Mouse (Mus musculus) layer of hippocampus, adult 11-12 months (tissue): Measurements from ENCODE around the gene Elf3.
"Not testable (repeated sequence)": the region's sequence is repeated elsewhere in the genome, so short reads cannot be mapped to it uniquely, and the experiment has no call there.

Experiments used
- DNase-seq: peaks from one replicate; pipeline ENCODE4 v3.0.0; 2022; ENCODE audit warnings: low spot score

The Elf3 gene

DNA sequence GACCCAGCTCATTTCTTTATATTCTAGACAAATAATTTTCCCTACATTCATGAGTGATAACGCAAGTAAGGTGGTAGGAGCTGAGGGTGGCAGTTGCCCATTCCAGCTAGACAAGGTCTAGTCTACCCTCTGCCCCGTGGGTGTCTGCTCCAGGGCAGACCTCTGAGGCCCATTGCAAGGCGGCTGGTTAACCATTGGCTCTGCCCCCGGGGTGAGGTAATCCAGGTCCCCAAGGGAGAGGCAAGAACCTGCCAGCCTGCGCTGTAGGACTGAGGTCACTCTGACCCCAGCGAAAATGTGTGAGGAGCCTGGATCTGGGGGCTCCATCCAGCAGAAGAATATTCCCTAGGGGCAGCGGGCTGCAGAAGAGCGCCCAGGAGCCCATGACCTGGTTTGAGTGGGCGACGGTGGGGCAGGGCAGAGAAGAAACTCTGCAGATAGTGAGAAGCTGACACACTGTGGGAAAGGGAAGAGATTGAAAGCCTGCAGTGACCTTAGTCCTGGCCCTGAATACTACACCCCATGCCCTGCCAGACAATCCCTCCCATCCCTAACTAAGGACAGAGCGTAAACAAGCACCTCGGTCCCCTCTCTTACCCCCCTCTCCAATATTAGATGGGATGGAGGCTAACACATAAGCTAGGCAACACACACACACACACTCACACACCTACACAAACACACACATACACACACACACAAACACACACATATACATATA is 21.1 kb downstream of the Elf3 start:
- no peak for DNase-seq

DNA sequence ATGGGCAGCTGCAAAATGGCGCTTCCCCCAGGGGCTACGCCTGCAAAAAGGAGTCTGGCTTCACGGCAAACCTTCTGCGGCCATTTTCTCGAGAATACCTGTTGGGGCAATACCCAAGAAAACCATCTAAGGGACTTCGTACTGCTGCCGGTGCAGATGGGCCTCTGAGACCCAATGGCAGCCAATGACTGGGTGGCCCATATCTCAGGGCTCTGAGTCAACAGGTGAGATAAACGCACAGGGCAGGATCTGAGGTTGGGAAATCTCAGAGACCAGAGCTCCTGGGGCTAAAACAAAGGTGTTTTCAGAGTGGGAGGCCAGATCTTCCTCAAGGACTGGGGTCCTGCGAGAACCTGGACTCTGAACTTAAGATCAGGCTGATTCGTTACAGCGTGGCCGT is 23.6 kb downstream of the Elf3 start:
- DNase-seq, result no peak

DNA sequence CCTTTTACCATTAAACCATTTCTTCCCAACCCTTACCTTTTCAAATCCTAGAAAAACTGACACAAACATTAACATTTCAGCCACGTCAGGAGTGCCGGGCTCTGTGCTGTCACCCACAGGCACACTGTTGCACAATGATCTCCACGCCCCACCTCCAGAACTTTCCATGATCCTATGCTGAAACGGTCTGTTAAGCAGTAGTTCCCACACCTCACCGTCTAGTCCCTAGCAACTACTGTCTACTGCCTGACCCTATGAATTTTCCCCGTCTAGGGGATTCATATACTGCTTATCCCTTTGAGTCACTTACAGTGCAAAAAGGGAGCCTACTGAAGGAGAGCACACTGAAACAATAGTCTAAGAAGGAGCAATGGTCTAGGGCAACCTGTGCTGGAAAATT is 24.4 kb downstream of the Elf3 start:
- no peak for DNase-seq

DNA sequence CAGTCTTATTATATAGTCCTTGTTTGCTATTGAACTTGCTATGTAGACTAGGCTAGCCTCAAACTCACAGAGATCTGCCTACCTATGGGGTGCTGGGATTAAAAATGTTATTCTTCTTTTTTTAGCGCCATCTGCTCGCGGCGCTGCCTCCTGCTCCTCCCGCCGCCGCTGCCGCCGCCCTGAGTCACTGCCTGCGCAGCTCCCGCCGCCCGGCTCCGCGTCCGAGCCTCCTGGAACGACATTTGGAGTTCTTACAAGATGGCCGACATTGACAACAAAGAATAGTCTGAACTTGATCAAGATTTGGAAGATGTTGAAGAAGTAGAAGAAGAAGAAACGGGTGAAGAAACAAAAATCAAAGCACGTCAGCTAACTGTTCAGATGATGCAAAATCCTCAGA is 26.5 kb downstream of the Elf3 start:
- DNase-seq, result not testable (repeated sequence)

DNA sequence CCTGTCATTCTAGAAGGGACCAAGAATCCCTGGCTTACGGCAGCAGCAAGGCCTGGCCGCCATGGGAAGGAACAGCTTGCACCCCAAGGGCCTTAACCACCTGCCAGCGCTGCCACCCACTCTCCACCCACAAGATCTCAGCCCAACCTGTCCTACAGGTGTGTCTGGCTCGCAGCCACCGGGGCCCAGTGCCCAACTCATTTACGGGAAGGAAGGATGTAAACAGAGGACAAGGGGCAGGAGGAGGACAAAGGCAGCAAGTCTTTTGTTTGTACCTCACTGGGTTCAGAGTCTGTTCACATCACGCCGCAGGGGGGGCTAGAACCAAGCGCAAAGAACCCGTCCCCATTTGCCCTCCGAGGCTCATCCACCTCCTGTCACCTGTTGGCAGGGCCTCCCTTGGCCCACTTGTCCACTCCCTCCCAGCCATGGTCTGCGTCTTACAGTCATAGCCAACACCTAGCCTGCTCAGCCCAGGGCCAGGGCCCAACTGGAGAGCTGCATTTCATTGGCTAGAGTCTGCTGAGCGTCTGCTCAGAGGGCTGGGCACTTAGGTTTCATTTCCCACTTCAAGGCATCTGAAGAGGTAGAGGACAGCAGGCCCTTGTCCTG is 30.9 kb downstream of the Elf3 start:
- no peak for DNase-seq

DNA sequence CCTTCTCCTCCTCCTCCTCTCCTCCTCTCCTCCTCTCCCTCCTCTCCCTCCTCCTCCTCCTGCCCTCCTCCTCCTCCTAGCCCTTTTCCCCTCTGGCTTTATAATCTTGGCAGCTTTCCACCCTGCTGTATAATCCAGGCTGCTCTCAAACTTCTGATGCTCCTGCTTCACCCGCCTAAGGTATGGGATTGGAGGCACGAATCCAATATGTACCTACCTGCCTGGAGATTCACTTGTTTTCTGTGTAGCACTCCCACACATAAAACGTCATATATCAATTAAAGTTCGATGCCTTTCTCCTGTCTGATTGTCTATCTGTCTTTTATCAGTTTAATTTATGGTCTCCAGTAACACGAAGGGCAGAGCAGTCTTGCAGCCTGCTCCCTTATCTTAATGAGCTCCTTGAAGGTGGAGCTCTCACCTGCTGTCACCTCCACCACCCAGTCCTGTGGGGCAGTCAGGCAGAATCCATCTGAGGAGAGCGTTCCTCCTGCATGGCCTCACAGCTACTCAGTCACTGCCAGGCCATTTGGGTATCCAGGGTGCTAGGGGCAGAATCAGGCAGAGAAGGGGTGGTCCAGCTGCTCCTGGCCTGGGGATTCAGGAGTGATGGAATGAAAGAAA is 33.3 kb downstream of the Elf3 start:
- no peak for DNase-seq

DNA sequence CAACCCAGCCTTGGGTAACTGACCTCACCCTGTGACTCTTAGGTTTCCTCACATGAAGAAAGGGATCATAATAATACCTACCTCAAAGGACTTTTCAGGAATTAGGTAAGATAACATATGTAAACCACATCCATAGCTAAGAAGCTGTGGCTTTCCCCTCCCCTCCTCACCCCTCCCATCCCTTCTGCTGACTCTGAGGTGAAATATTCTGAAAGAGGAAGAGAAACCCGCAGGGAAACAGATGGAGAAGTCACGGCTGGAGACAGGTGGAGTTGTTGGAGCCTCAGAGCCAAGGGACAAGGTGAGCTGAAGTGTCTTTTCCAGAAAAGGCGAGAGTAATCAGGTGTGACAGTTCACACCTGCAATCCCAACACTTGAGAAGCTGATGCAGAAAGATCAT is 34.2 kb downstream of the Elf3 start:
- no peak for DNase-seq

DNA sequence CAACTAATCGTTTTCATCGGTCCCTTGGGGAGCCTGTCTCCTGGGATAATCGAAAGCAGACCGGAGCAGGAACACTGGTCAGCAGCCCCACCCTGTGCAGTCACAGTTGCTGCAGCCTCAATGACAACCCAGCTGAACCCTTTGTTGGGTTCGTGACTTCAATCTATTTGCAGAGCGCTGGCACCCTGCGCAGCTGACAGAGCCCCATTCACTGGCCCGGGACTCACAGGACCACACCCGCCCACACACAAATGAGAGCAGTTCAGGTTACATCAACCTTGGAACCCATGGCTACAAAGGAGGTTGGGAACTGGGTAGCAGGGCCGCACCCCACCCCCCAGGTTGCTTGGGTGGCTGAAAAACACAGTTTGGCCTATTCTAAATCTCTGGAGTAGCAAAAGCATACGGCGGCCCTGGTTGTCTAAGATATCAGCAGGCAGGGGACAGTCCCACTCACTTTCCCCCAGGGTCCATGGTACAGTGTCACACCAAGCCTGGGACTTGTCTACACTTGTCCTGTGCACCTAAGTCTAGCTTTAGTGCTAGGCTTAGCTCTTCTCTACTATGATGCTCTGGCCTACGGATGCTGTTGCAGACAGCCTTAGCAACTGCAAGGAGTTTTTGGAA is 40.6 kb downstream of the Elf3 start:
- DNase-seq, result no peak

DNA sequence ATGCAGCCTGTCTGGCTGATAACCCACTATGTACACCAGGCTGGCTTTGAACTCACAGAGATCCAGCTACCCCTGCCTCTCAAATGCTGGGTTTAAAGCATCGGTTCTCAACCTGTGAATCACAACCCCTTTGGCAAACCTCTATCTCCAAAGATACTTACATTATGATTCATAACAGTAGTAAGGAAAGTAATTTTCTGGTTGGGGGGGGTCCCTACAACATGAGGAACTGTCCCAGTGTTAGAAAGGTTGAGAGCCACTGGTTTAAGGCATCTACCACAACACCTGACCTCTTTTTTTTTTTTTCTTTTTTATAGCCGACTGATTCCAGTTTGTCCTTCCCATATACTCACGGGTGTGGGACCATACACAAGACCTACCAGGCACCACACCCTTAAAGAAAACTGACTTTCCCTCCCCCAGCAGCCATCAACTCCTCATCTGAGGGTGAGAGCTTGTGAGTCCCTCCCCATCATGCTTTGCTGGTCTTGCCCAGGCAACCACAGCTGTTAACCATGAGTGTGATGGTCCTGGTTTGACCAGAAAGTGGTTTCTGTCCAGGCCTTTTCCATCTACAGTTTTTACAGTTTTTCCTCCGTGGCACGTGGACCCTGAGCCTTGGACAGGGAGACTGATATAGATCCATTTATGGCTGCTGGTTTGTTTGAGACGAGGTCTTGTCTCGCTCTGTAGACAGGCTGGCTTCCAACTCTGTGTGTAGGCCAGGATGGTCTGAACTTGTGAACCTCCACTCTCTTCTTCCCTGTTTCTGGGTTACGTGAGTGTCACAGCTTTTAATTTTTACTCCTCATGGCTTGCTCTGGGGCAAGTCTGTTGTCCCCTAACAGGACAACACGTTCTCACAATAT is 44.4 kb downstream of the Elf3 start:
- DNase-seq, result no peak

DNA sequence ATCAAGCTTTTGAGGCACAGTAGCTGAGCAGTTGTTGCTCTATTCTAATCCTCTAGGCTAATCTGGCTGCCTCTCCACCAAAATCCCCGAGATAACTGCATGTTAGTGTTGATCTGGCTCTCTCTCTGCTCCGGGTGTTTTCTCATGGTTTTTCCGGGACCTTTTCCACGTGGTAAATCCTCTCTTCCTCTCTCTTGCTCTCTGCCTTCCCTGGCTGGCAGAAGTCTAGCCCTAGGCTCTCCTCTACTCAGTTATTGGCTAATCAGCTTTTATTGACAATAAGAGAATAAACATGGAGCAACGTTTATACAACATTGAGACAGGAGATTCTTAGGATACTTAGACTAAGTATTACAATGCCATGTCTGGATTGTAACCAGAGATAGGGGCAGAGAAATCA is 47.9 kb downstream of the Elf3 start:
- DNase-seq, result no peak

DNA sequence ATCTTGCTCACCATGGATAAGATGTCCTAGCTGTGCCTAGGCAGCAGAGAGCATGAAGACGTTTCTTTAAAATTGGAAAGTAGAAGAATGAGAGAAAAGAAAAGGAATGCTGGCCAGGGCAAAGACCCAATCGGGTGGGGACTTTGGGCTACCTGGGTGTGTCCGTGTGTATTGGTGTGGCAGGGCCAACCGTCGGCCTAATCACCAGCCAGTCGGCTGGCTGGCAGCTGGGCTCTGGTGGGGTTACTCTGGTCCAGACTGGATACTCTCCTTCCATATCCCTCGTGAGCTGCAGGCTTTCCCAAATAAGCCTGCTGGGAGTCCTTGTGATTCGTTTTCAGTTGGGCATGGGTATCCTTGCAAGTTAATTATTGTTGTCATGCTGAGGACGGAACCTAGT is 49.7 kb downstream of the Elf3 start:
- no peak for DNase-seq

DNA sequence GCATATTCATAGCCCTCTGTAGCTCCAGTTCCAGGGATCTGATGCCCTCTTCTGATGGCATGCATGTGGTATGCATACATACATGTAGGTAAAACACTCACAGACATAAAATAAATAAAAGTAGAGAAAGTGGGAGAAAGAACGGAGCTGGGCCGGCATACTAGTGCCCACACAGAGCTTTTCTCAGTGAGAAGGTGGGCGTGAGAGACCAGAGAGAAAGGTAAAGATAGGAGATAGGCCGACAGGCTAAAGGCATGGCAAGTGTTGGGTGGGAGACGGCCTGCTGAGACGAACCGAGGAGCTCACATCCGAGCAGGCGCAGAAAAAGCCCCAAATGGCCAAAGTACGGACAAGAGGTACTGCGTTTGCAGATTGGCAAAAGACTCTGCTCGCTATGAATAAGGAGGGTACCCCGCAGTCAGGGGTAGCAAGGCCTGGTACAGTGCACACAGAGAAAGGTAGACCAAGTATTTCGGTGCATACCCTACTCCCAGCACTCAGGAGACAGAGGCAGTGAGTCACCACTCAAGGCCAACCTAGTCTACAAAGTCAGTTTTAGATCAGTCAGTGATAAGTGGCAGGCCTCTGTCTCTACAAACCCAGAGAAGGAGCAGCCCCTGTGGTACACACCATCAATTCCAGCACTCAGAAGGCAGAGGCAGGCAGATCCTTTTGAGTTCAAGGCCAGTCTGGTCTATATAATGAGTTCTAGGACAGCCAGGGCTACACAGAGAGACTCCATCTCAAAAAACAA is 51.6 kb downstream of the Elf3 start:
- DNase-seq, result no peak

DNA sequence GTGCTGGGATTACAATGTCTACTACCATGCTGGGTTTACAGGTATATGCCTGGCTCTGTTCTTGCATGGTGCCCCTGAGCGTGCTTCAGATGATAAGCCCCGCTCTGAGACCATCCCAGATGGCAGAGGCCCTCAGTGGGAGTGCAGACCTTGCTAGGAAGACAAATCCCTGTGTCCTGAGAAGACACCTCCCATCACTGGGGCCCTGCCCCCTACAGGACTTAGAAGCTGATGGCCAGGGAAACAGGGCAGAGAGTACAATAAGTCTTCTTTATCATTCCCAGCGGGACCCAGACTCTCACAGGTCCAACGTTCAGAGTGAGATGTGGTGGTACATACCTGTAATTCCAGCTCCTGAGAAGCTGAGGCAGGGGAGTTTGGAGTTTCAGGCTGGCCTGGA is 53.1 kb downstream of the Elf3 start:
- DNase-seq, result no peak

DNA sequence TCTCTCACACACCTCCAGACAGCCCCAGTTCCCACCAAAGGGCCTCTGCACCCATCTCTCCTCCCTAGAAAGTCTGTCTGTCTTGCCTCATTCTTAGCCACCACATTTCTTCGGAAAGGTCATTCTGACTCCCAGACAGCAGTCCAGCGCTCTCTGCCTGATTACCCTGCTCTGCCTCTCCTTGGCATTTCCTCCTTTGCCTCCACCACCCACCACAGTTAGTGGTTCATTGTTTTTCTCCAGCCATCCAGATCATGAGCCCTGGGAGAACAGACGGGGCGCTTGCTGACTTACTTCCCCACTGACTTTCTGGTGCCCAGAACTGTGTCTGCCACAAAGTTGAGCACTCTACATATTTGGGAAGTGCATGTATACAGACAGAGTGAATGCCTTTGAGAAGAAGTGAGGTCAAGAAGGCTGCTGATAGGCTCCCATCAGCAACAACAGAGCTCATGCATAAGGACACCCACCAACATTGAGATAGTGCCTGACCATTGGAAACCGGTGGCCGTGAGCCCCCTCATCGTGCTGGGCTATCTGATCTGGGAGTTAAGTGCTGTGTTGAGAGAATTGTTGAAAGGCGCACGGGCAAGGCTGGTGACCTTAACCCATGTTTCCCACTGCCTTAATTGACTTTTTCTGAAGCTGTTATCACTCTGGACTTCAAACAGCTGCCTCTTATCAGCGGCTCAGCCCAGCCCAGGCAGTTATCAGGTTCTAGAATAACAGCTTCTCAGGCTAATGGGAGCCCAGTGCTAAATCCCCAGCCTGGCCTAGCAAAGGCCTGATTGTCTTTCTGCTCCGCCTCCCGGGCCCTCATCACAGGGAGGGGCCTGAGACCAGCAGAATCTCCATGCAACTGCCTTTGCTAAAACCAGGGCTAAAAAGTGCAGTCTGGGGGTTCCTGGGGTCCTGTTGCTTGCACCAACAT is 53.9 kb downstream of the Elf3 start:
- DNase-seq, result no peak
